Mouse (Mus musculus) liver, adult 10 weeks (tissue): Measurements from ENCODE around the gene Babam1. TPM values are rescaled to one million over a fixed set of nuclear protein-coding genes. Genes with fewer than 3 reads are reported as not detected.

Source experiments
- polyA plus RNA-seq: library from polyadenylated mRNA; stranded (reverse); fragments of 350-450 nt; fragmentation: Illumina TruSeq; extraction: RNeasy Lipid Tissue Mini Kit (QIAGEN cat#74804); gene quantifications from one replicate; pipeline ENCODE4 v1.2.3, GENCODE M21; 2014; ENCODE audit warnings: low read depth, low replicate concordance

The Babam1 gene
- polyA plus RNA-seq = 20.7 TPM

DNA sequence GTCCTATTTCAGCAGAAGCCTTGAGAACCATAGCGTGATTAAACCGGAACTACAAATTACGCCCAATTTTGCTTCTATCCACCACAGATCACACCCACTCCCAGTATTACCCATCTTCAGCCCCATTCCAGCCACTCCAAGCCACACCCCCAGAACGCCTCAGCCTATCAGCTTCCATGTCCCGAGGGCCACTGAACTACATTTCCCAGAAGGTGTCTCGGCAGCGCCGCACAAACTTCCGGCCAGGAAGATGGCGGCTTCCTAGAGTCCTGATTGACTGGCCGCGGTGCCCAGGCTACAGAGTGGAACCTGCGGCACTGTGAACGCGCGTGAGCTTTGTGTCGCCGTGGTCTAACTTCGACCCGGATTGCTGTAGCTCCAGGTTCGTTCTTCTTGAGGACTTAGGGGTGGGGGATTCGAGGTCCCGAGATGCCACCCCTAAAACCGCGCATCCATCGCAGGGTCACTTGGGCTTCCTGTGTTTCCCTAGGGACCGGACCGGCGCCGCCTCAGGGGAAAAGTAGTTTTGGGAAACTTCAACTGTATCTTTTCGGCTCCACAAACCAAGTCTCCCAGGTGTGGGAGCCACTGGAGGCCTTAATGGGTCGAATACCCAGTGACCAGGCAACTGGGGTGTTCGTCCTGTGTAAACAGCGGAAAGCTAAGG is at the start of gene Babam1:
Gene Babam1 (plus strand): TSS at position 223 of the 667 bp plus-strand sequence.

DNA sequence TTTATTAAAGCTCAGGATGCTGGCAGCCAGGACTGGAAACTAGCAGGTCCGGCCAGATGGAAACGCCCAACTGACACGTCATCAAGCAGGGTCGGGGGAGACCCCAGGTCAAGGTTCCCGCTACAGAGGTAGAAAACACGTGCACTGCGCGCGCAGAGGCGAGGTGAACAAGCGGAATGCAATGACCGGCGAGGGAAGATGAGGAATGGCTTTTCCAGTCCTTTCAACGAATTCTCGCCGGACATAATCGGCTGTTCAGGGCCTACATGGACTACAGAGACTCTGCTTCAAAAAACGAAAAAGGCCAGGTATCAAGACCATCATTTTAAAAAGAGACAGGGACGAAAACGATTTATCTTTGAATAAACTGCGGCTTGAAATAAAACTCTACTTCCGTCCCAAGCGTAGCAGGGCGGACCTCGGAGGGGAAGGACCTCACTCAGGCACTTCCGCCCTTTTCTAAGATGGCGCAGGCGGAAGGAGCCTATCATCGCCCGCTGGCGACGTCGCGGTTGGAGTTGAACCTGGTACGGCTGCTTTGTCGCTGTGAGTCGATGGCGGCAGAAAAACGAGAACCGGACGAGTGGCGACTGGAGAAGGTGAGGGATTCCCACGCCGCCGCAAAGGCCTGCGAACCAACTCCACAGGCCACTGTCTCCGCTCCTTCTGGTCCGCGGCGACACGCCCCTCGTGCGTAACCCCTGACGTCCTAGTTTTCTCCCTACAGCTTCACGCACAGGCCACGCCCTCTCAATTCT is 29.7 kb upstream of the Babam1 start, which contains the start of gene Use1:
Gene Use1 (plus strand): TSS at position 78 of the 758 bp plus-strand sequence.

DNA sequence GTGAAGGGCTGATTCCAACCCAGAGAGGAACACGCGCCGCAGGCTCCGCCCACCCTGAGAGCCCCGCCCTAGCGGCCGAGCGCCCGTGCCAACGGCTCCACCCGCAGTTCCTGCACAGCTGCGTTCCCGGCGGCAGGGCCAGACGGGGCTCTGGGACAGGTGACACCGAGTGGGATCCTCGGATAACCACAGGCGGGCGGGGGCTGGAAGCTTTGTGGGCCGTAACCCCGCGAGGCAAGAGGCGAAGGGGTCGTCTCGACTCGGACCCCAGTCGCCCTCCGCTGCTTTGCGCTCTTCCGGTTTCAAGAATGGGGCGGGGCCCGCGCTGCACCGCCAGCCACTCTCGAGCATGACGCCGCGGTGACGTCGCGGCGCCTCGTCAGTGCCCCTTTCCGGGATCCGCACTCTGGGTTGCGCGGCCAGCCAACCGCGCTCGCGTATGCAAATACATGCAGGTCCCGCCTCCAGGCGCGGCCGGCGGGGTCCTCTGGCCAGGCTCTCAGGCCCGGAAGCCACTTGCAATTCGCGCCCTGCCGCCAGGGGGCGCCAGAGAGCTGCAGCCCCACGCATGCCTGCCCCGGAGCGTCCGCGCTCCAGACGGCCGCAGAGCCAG is 25.3 kb upstream of the Babam1 start, which contains the start of gene Ocel1:
Gene Ocel1 (plus strand): TSS at position 63 of the 613 bp plus-strand sequence.

DNA sequence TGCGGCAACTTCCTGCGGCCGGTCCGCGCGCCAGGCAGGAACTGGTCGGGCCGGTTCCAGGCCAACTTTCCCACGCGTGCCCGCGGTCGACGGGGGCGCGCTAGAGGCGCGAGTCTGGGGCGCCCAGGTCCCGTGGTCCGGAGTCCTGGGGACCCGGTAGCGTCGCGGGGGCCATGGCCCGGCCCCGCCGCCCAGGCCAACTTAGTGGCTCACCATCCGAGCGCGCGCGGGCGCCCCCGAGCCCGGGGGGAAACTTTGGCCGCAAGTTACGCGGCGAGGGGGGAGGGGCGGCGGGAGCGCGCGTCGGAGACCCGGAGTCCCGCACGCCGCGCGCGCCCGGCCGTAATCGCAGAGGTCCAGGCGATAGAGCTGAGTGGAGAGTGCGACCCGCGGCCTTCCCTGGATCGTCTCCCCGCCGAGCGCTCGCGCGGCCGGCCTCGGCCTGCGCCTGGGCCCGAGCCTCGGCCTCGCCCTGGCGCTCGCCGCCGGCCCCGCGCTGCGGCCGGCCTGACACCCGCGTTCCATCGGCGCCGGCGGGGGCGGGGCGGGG is 15.2 kb upstream of the Babam1 start, which contains the start of gene Nr2f6:
Gene Nr2f6 (minus strand): TSS at position 540 of the 550 bp plus-strand sequence.

DNA sequence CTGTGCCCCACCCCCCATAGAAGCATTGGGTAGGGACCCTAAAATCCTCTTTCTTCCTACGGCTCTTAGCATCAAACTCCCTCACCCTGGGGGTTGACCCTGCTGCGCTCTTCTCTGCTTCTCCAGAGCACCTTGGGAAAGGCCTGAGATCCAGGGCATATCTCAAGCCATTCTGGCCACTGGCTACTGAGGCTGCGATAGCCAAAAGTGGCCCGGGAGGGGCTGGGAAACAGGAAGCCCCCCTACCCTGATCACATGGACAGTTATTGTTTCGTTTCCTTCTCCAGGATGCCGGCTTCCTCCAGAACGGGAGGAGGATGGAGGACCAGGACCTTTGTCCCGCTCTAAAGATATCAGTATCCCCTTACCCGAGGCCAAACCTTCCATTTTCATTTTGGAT is 1.0 kb upstream of the Babam1 start, which contains the start of gene Ushbp1:
Gene Ushbp1 (minus strand): TSS at position 174 of the 400 bp plus-strand sequence.

DNA sequence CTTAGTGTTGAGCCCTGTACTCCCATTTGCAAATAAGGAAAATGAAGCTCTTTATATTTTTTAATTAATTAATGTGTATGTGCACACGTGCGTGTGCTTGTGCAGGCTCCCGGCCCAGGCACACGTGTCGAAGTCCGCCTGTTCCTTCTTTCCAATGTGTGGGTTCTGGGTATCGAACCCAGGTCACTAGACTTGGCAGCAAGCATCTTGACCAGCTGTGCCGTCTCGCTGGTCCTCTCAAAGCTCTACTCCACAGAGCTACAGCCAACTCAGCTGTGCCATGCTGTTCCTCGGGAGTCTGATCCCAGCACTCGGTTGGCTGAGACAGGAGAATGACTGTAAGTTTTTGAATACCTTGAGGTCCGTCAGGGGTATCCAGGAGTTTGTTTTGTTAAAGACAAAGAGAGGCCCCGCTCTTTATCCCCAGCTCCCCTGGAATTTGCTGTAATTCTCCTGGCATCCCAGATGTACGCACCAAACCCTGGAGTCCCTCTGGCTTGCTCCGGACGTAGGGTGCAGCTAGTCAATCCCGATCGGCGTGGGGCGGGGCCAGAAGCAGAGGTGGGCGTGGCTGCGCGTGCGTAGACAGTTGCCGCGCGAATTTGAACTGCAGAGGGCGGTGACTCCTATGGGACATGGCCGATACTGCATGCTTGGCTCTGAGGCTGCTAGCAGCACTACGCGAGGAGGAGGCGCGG is 8.9 kb downstream of the Babam1 start, which contains the start of gene Ankle1:
Gene Ankle1 (plus strand): TSS at position 610 of the 698 bp plus-strand sequence.

Other genes with a start within 250 kb of the Babam1 start
- gene Myo9b, start 124.1 kb upstream of the Babam1 start, polyA plus RNA-seq = 2.4 TPM
- gene Haus8, start 123.9 kb upstream of the Babam1 start, polyA plus RNA-seq = 1.6 TPM
- 5.1 TPM for gene Use1, start 30.0 kb upstream of the Babam1 start, polyA plus RNA-seq
- gene Ocel1, start 25.6 kb upstream of the Babam1 start, polyA plus RNA-seq = 1.1 TPM
- gene Nr2f6, start 14.9 kb upstream of the Babam1 start, polyA plus RNA-seq = 9.2 TPM
- 1.0 TPM for gene Ushbp1, start 1.1 kb upstream of the Babam1 start, polyA plus RNA-seq
- not detected for gene Ankle1, start 9.1 kb downstream of the Babam1 start, polyA plus RNA-seq
- gene Abhd8, start 66.8 kb downstream of the Babam1 start, polyA plus RNA-seq = not detected
- 5.9 TPM for gene Mrpl34, start 68.1 kb downstream of the Babam1 start, polyA plus RNA-seq
- gene Dda1, start 72.3 kb downstream of the Babam1 start, polyA plus RNA-seq = 1.1 TPM
- 0.45 TPM for gene Ano8, start 89.1 kb downstream of the Babam1 start, polyA plus RNA-seq
- gene Gtpbp3, start 91.2 kb downstream of the Babam1 start, polyA plus RNA-seq = 0.64 TPM
- gene Plvap, start 114.9 kb downstream of the Babam1 start, polyA plus RNA-seq = 3.6 TPM
- not detected for gene Ccdc194, start 128.8 kb downstream of the Babam1 start, polyA plus RNA-seq
- 29.0 TPM for gene Bst2, start 140.6 kb downstream of the Babam1 start, polyA plus RNA-seq
- 3.5 TPM for gene Mvb12a, start 146.1 kb downstream of the Babam1 start, polyA plus RNA-seq
- gene Tmem221, start 162.0 kb downstream of the Babam1 start, polyA plus RNA-seq = not detected
- gene Nxnl1, start 169.7 kb downstream of the Babam1 start, polyA plus RNA-seq = not detected
- gene Slc27a1, start 172.0 kb downstream of the Babam1 start, polyA plus RNA-seq = 0.90 TPM
- gene Pgls, start 195.3 kb downstream of the Babam1 start, polyA plus RNA-seq = 0.69 TPM
- not detected for gene Fam129c, start 200.8 kb downstream of the Babam1 start, polyA plus RNA-seq
- gene Colgalt1, start 214.1 kb downstream of the Babam1 start, polyA plus RNA-seq = 29.0 TPM